Mouse (Mus musculus): Measurements from ENCODE around the gene Dnaaf1. TPM values are rescaled to one million over a fixed set of nuclear protein-coding genes. Genes with fewer than 3 reads are reported as not detected.
A peak's percentile ranks its signal among the peaks of the same experiment; 100 is the strongest.

The Dnaaf1 gene
- polyA plus RNA-seq, 1 experiment = not detected

DNA sequence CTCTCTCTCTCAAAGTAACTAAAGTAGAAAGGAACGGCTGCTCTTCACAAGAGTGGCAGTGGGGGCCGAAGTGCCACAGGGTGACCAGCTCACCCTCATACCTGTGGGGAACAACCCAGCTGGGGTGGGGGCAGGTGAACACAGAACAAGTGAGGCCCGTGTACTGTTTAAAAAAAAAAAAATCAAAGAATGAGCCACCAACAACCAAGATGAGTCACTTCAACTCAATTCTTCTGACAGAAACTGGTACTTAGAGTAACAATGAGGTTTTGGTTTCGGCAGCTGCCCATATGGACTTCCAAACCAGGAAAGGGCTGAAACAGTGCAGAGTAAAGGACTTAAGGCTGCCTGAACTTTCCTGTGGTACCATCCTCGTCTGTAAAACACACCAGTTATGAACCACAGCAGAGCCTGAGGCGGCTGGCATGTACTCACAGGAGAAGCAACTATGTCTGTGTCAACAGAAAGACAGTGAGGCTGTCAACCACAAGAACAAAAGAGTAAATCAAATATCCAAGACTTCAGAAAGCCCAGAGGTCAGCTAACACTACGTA lies 26.4 kb upstream of the Dnaaf1 start:
- H3K27me3 ChIP-seq (ENCODE audit: control insufficient read depth) = no peaks in the 10 kb centered on the region
- TF ChIP-seq TAL1 (IDR thresholded peaks at IDR 0.05; ENCODE audit: low read length) (no peak), GATA1 (IDR thresholded peaks at IDR 0.05; ENCODE audit: low read length) (no peak)
- H3K4me3 ChIP-seq (replicated peaks) = no peak overlapping the region
- no peaks in the 10 kb centered on the region for H3K9me3 ChIP-seq (ENCODE audit: control insufficient read depth, low read length)
- peaks cover 69% of the 10 kb centered on the region for H3K36me3 ChIP-seq (ENCODE audit: control insufficient read depth)
- peaks cover 19% of the 10 kb centered on the region for H3K4me1 ChIP-seq (ENCODE audit: control insufficient read depth)

DNA sequence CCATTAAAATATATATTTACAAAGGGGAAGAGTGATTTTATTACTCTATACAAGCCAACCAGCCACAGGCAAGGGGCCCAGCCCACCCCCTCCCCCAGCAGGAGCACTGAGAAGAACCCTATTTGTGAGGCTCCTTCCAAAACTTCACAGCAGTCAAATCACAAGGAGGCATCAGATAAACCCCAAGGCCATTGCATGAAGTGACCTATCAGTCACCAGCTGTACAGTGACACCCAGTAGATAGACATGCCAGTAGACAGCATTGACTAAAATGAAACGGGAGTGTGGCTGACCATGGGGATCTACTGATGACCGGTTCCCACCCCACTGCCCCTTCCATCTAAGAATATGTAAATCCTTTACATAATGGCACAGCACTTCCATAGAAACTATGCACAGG lies 22.1 kb upstream of the Dnaaf1 start:
- H3K4me1 ChIP-seq (ENCODE audit: control insufficient read depth) = peaks cover 54% of the 10 kb centered on the region
- no peaks in the 10 kb centered on the region for H3K27me3 ChIP-seq (ENCODE audit: control insufficient read depth)
- TF ChIP-seq GATA1 (IDR thresholded peaks at IDR 0.05; ENCODE audit: low read length) = peak; percentile 58
- no peak for TF ChIP-seq TAL1 (IDR thresholded peaks at IDR 0.05; ENCODE audit: low read length)
- H3K4me3 ChIP-seq (replicated peaks) = peak overlapping the region; percentile 5
- peaks cover 51% of the 10 kb centered on the region for H3K36me3 ChIP-seq (ENCODE audit: control insufficient read depth)
- no peaks in the 10 kb centered on the region for H3K9me3 ChIP-seq (ENCODE audit: control insufficient read depth, low read length)

DNA sequence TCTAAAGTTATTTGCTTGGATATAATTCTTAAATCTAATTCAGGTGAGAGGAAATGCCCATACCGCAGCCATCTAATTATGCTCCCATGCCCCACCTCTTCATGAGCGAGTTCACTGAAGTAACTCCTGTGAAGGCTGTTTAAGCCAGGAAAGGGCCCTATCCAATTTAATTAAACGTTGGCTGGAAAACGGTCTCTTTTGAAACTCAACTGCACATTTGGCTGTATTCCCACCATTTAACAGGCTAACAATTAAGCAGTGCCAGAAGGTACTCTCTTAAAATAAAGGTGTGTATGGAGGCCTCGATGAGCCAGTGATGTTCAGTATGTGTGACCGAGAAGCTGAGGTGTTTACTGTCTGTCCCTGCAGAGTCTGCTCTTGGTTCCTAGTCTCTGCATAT lies 19.2 kb upstream of the Dnaaf1 start:
- Histone ChIP-seq H3K27me3 (ENCODE audit: control insufficient read depth) (no peaks in the 10 kb centered on the region), H3K4me1 (ENCODE audit: control insufficient read depth) (peaks cover 59% of the 10 kb centered on the region), H3K4me3 (replicated peaks) (no peak overlapping the region), H3K9me3 (ENCODE audit: control insufficient read depth, low read length) (no peaks in the 10 kb centered on the region), H3K36me3 (ENCODE audit: control insufficient read depth) (peaks cover 32% of the 10 kb centered on the region)
- no peak for TF ChIP-seq GATA1 (IDR thresholded peaks at IDR 0.05; ENCODE audit: low read length)
- no peak for TF ChIP-seq TAL1 (IDR thresholded peaks at IDR 0.05; ENCODE audit: low read length)

DNA sequence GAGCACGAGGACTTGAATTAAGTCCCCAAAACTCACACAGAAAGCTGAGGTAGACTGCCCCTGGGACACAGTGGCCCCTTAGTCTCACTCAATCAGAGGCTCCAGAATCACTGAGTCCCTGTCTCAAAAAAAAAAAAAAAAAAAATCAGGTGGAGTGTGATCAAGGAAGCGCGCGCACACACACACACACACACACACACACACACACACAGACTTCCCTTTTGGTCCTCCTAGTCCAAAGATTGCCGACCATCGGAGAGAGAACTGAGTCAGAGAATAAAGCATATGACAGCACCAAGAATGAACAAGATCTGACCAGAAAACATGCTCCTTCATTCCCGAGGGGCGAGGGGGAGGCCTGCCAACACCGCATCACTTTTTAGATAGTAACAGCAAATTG lies 17.9 kb upstream of the Dnaaf1 start:
- Histone ChIP-seq H3K36me3 (ENCODE audit: control insufficient read depth) (peaks cover 37% of the 10 kb centered on the region), H3K4me1 (ENCODE audit: control insufficient read depth) (peaks cover 57% of the 10 kb centered on the region), H3K27me3 (ENCODE audit: control insufficient read depth) (no peaks in the 10 kb centered on the region), H3K4me3 (replicated peaks) (peak overlapping the region; percentile 83), H3K9me3 (ENCODE audit: control insufficient read depth, low read length) (no peaks in the 10 kb centered on the region)
- no peak for TF ChIP-seq TAL1 (IDR thresholded peaks at IDR 0.05; ENCODE audit: low read length)
- no peak for TF ChIP-seq GATA1 (IDR thresholded peaks at IDR 0.05; ENCODE audit: low read length)

DNA sequence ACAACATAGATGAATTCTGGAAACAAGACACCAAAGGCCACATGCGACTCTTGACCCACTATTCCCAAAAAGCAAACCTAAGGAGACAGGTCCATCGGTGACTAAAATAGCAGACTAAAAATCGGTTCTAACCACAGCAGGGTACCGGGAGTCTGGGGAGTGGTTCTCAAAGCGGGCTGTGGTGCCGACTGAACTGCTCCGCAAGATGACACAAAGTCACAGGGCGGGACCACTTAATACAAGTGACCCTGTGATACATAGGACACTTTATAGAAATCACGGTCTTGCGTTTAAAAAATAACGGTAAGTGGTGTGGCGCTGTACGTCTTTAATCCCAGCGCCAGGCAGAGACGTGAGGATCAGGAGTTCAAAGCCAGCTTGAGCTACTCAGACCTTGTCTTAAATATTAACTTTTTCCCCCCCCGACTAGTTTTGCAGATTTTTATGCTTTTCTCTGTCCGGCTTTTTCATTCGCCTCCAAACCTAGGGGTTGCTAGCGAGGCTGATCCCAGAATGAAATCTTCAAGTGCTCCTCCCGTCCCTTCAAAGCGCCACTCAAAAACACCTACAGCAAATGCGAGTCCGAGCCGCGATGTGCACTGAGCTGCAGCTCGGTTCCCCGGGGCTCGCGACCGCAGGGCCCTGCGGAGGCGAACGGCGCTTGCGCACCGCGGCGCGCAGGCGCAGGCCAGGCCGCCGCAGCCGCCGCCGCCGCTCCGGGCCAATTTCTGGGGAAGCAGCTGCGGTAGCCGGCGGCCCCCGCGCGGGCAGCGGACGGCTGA lies 17.0 kb upstream of the Dnaaf1 start:
- Histone ChIP-seq H3K4me1 (ENCODE audit: control insufficient read depth) (peaks cover 48% of the 10 kb centered on the region), H3K36me3 (ENCODE audit: control insufficient read depth) (peaks cover 45% of the 10 kb centered on the region), H3K4me3 (replicated peaks) (peak overlapping the region; percentile 83), H3K27me3 (ENCODE audit: control insufficient read depth) (no peaks in the 10 kb centered on the region), H3K9me3 (ENCODE audit: control insufficient read depth, low read length) (no peaks in the 10 kb centered on the region)
- TF ChIP-seq GATA1 (IDR thresholded peaks at IDR 0.05; ENCODE audit: low read length) (no peak), TAL1 (IDR thresholded peaks at IDR 0.05; ENCODE audit: low read length) (no peak)

DNA sequence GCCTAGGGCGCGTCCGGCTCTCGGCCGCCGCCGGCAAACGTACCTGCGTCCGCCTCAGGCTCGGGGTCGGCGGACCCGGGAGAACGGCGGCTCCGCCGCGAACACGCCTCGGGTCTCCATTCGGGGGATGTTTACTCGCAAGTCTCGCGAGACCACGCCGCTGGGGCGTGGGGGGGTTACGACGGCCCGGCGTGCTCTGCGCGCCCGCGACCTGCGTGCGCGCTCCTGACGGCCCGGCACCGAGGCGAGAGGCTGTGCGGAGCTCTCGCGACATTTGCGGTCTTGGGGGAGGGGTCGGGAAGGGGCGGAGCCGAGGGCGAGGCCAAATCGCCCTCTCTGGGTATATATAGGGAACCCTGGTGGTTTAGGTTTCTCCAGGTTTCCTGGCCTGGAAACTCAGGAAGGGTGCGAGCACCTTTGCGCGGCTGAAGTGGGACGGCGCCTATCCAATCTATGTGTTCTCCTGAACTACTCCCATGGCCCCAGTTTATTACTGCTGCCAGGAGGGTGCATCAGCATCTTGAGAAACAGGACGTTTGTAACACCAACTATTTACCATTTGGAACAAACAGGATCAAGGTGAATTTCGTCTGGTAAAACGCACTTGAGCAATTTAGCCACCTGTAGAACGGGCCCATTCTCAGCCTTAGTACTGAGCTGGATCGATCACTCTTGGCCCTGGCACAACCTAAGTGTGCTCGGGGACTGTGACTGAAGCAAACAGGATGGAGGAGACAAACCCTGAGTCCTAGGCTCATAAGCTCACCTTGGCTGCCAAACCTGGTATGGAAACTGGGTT lies 16.2 kb upstream of the Dnaaf1 start, which contains the start of gene Mbtps1:
Gene Mbtps1 (minus strand): TSS at position 133 of the 799 bp plus-strand sequence.
- H3K4me3 ChIP-seq (replicated peaks) = peak within 1 kb of the TSS; percentile 83
- peaks cover 41% of the 10 kb centered on the region for H3K4me1 ChIP-seq (ENCODE audit: control insufficient read depth)
- H3K9me3 ChIP-seq (ENCODE audit: control insufficient read depth, low read length) = no peaks in the 10 kb centered on the region
- no peaks in the 10 kb centered on the region for H3K27me3 ChIP-seq (ENCODE audit: control insufficient read depth)
- TF ChIP-seq GATA1 (IDR thresholded peaks at IDR 0.05; ENCODE audit: low read length) = no peak
- H3K36me3 ChIP-seq (ENCODE audit: control insufficient read depth) = peaks cover 51% of the 10 kb centered on the region

DNA sequence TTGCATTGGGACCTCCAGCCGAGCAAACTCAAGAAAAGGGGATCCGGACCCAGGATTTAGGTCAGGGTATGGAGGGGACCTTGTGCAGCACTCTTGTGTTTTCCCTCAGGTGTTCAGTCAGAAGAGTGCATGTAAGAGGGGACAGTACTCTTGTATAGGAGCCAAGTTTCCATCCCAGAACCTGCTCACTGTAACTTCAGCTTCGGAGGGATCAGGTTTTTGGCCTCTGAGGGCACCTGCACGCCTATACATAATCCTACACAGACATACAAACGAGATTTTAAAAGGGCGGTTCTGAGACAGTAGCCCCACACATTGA lies 15.7 kb upstream of the Dnaaf1 start:
- Histone ChIP-seq H3K4me1 (ENCODE audit: control insufficient read depth) (peaks cover 35% of the 10 kb centered on the region), H3K9me3 (ENCODE audit: control insufficient read depth, low read length) (no peaks in the 10 kb centered on the region), H3K27me3 (ENCODE audit: control insufficient read depth) (no peaks in the 10 kb centered on the region), H3K36me3 (ENCODE audit: control insufficient read depth) (peaks cover 52% of the 10 kb centered on the region), H3K4me3 (replicated peaks) (peak overlapping the region; percentile 83)
- TF ChIP-seq TAL1 (IDR thresholded peaks at IDR 0.05; ENCODE audit: low read length) = no peak
- no peak for TF ChIP-seq GATA1 (IDR thresholded peaks at IDR 0.05; ENCODE audit: low read length)

DNA sequence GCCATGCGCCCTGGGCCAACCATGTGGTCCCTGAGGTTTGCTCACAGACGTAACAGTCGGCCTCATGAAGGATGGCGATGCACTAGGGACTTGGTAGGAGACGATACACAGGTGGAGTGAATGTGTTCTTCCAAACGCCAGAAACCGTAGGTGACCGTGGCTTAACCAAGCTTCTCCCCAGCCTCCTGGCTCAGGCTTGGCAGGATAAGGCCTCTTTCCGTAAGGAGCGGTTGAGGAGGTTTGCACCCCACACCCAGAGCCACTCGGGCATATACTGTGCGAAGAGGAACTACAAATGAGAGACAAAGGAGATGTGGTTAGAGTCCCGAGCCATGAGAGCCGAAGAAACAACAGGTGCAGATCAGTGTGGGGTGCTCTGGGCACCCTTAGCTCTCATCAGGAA lies 11.2 kb upstream of the Dnaaf1 start:
- peaks cover 68% of the 10 kb centered on the region for H3K36me3 ChIP-seq (ENCODE audit: control insufficient read depth)
- peaks cover 6% of the 10 kb centered on the region for H3K4me1 ChIP-seq (ENCODE audit: control insufficient read depth)
- TF ChIP-seq GATA1 (IDR thresholded peaks at IDR 0.05; ENCODE audit: low read length) = no peak
- TF ChIP-seq TAL1 (IDR thresholded peaks at IDR 0.05; ENCODE audit: low read length) = no peak
- H3K27me3 ChIP-seq (ENCODE audit: control insufficient read depth) = no peaks in the 10 kb centered on the region
- H3K9me3 ChIP-seq (ENCODE audit: control insufficient read depth, low read length) = no peaks in the 10 kb centered on the region
- no peak overlapping the region for H3K4me3 ChIP-seq (replicated peaks)

DNA sequence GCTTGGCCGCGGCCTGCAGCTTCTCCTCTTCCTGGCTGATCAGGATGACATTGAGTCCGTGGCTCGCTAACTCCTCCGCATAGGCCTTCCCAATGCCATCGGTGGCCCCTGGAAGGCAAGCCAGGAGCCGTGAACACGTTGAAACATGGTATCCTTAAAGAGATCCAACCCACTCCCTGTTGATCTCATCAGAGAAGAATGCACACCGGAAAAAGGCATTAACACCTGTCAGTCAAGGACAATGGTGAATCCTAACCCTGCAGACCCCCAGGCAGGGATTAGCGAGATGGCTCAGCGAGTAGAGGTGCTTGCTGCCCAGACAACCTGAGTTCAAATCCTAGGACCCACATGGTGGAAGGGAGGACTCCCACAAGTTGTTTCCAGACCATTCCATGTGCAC lies 8.7 kb upstream of the Dnaaf1 start:
- TF ChIP-seq GATA1 (IDR thresholded peaks at IDR 0.05; ENCODE audit: low read length) = no peak
- Histone ChIP-seq H3K36me3 (ENCODE audit: control insufficient read depth) (peaks cover 70% of the 10 kb centered on the region), H3K27me3 (ENCODE audit: control insufficient read depth) (no peaks in the 10 kb centered on the region), H3K9me3 (ENCODE audit: control insufficient read depth, low read length) (no peaks in the 10 kb centered on the region), H3K4me3 (replicated peaks) (no peak overlapping the region), H3K4me1 (ENCODE audit: control insufficient read depth) (peaks cover 4% of the 10 kb centered on the region; the same call in 1 of the 2 replicates)
